Mouse (Mus musculus): ENCODE results near the gene Ntrk3. TPM values are rescaled to one million over a fixed set of nuclear protein-coding genes. Genes with fewer than 3 reads are reported as not detected.

Gene Ntrk3
- polyA plus RNA-seq, 1 experiment from 2014 or later = 2.2 TPM

- no peaks in the 10 kb centered on the region for H3K27me3 ChIP-seq (ENCODE audit: control insufficient read depth, insufficient read depth, low read length)
- no peak overlapping the region for H3K9ac ChIP-seq (ENCODE audit: low read length)
- H3K4me2 ChIP-seq (replicated peaks; ENCODE audit: low read depth) = no peak overlapping the region
- DNase-seq (ENCODE audit: low spot score) (no peak), ATAC-seq (ENCODE audit: low FRiP score, low TSS enrichment) (no peak)
- no peaks in the 10 kb centered on the region for H3K9me3 ChIP-seq (ENCODE audit: control insufficient read depth, low read length)
- no peak overlapping the region for H3K4me3 ChIP-seq (ENCODE audit: low read depth, low read length)
- H3K36me3 ChIP-seq (ENCODE audit: control insufficient read depth, insufficient read depth, low read length) = no peaks in the 10 kb centered on the region
- TF ChIP-seq CTCF (IDR thresholded peaks at IDR 0.05; ENCODE audit: low read depth) (no peak), EP300 (optimal IDR thresholded peaks at IDR 0.05) (no peak)
- H3K27ac ChIP-seq (replicated peaks) = no peak overlapping the region
- H3K4me1 ChIP-seq (replicated peaks; ENCODE audit: control insufficient read depth, insufficient read depth) = no peaks in the 10 kb centered on the region
- WGBS = 51% methylated on average over 9 of the region's 9 CpGs
Observed at GRCm38 (mm10) chr7:78439361-78440120, 298.3 kb downstream of the Ntrk3 start.

DNA sequence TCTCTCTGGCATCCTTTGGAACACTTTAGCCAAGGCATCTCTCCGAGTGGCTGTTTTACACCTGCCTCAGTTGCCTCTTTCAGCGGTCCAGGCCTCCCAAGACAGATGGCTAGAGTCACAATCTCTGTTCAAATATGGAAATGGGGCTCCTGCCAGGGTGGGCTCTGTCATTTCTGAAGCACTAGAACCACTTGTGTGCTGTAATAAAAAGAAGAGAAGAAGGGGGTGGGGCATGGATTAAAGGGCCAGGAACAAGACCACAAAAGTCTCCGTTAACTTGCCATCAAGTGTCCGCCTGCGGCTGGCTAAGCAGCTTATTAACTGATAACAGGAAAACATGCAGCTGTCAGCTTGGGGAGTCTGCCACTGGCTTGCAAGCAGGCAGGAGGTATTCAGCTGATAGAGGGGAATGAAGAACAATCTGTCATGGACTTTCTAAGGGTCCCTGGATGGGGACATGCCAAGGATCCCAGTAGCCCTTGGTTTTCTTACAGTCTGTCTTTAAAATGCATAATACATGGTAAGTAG lies 304.1 kb downstream of the Ntrk3 start:
- ATAC-seq (ENCODE audit: low FRiP score, low TSS enrichment) (no peak), DNase-seq (ENCODE audit: low spot score) (no peak)
- 57% methylated on average over 5 of the region's 5 CpGs for WGBS
- no peak for TF ChIP-seq EP300 (optimal IDR thresholded peaks at IDR 0.05)
- no peak for TF ChIP-seq CTCF (IDR thresholded peaks at IDR 0.05; ENCODE audit: low read depth)
- H3K9ac ChIP-seq (ENCODE audit: low read length) = no peak overlapping the region
- no peaks in the 10 kb centered on the region for H3K9me3 ChIP-seq (ENCODE audit: control insufficient read depth, low read length)
- no peaks in the 10 kb centered on the region for H3K36me3 ChIP-seq (ENCODE audit: control insufficient read depth, insufficient read depth, low read length)
- no peaks in the 10 kb centered on the region for H3K4me1 ChIP-seq (replicated peaks; ENCODE audit: control insufficient read depth, insufficient read depth)
- no peaks in the 10 kb centered on the region for H3K27me3 ChIP-seq (ENCODE audit: control insufficient read depth, insufficient read depth, low read length)
- no peak overlapping the region for H3K4me2 ChIP-seq (replicated peaks; ENCODE audit: low read depth)
- H3K27ac ChIP-seq (replicated peaks) = no peak overlapping the region
- H3K4me3 ChIP-seq (ENCODE audit: low read depth, low read length) = no peak overlapping the region

DNA sequence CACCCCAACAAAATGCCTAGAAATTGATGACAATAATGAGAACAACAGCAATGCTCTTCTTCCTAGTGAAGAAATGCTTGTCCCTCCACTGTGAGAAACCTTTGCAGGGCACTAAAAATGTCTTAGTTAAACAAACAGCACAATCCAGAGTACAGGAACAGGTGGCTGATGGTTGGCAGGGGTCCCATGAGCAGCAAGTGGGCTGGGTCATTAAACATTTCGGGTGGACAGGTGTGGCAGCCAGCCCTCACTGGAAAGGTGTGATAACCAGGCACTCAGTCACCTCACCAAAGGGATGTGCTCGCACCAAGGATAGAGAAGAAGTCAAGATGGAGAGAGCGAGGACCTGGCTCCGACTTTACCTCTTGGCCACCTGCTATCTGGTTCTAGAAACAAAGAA lies 306.2 kb downstream of the Ntrk3 start:
- Histone ChIP-seq H3K36me3 (ENCODE audit: control insufficient read depth, insufficient read depth, low read length) (no peaks in the 10 kb centered on the region), H3K27ac (replicated peaks) (no peak overlapping the region), H3K9ac (ENCODE audit: low read length) (no peak overlapping the region), H3K4me3 (ENCODE audit: low read depth, low read length) (no peak overlapping the region), H3K4me2 (replicated peaks; ENCODE audit: low read depth) (no peak overlapping the region), H3K27me3 (ENCODE audit: control insufficient read depth, insufficient read depth, low read length) (no peaks in the 10 kb centered on the region), H3K9me3 (ENCODE audit: control insufficient read depth, low read length) (no peaks in the 10 kb centered on the region), H3K4me1 (replicated peaks; ENCODE audit: control insufficient read depth, insufficient read depth) (no peaks in the 10 kb centered on the region)
- no peak for ATAC-seq (ENCODE audit: low FRiP score, low TSS enrichment)
- WGBS = 81% methylated on average over 4 of the region's 4 CpGs
- no peak for TF ChIP-seq CTCF (IDR thresholded peaks at IDR 0.05; ENCODE audit: low read depth)
- no peak for TF ChIP-seq EP300 (optimal IDR thresholded peaks at IDR 0.05)
- no peak for DNase-seq (ENCODE audit: low spot score)

GRCm38 (mm10) chr7:78412172-78412571 lies 325.6 kb downstream of the Ntrk3 start:
- H3K9ac ChIP-seq (ENCODE audit: low read length) = no peak overlapping the region
- no peak overlapping the region for H3K4me2 ChIP-seq (replicated peaks; ENCODE audit: low read depth)
- WGBS = 78% methylated on average over 2 of the region's 2 CpGs
- no peaks in the 10 kb centered on the region for H3K4me1 ChIP-seq (replicated peaks; ENCODE audit: control insufficient read depth, insufficient read depth)
- no peaks in the 10 kb centered on the region for H3K9me3 ChIP-seq (ENCODE audit: control insufficient read depth, low read length)
- no peak overlapping the region for H3K27ac ChIP-seq (replicated peaks)
- TF ChIP-seq EP300 (optimal IDR thresholded peaks at IDR 0.05) (no peak), CTCF (IDR thresholded peaks at IDR 0.05; ENCODE audit: low read depth) (no peak)
- DNase-seq (ENCODE audit: low spot score) (no peak), ATAC-seq (ENCODE audit: low FRiP score, low TSS enrichment) (no peak)
- no peaks in the 10 kb centered on the region for H3K27me3 ChIP-seq (ENCODE audit: control insufficient read depth, insufficient read depth, low read length)
- no peaks in the 10 kb centered on the region for H3K36me3 ChIP-seq (ENCODE audit: control insufficient read depth, insufficient read depth, low read length)
- no peak overlapping the region for H3K4me3 ChIP-seq (ENCODE audit: low read depth, low read length)

GRCm38 (mm10) chr7:78409970-78410369 lies 327.8 kb downstream of the Ntrk3 start:
- Histone ChIP-seq H3K4me2 (replicated peaks; ENCODE audit: low read depth) (no peak overlapping the region), H3K9me3 (ENCODE audit: control insufficient read depth, low read length) (no peaks in the 10 kb centered on the region), H3K9ac (ENCODE audit: low read length) (no peak overlapping the region), H3K4me1 (replicated peaks; ENCODE audit: control insufficient read depth, insufficient read depth) (no peaks in the 10 kb centered on the region), H3K27me3 (ENCODE audit: control insufficient read depth, insufficient read depth, low read length) (no peaks in the 10 kb centered on the region), H3K27ac (replicated peaks) (no peak overlapping the region), H3K4me3 (ENCODE audit: low read depth, low read length) (no peak overlapping the region), H3K36me3 (ENCODE audit: control insufficient read depth, insufficient read depth, low read length) (no peaks in the 10 kb centered on the region)
- DNase-seq (ENCODE audit: low spot score) (no peak), ATAC-seq (ENCODE audit: low FRiP score, low TSS enrichment) (no peak)
- TF ChIP-seq CTCF (IDR thresholded peaks at IDR 0.05; ENCODE audit: low read depth) = no peak
- no peak for TF ChIP-seq EP300 (optimal IDR thresholded peaks at IDR 0.05)
- 54% methylated on average over 5 of the region's 5 CpGs for WGBS

- Histone ChIP-seq H3K4me2 (replicated peaks; ENCODE audit: low read depth) (no peak overlapping the region), H3K9me3 (ENCODE audit: control insufficient read depth, low read length) (no peaks in the 10 kb centered on the region), H3K9ac (ENCODE audit: low read length) (no peak overlapping the region), H3K27me3 (ENCODE audit: control insufficient read depth, insufficient read depth, low read length) (no peaks in the 10 kb centered on the region), H3K4me1 (replicated peaks; ENCODE audit: control insufficient read depth, insufficient read depth) (no peaks in the 10 kb centered on the region), H3K27ac (replicated peaks) (no peak overlapping the region), H3K36me3 (ENCODE audit: control insufficient read depth, insufficient read depth, low read length) (no peaks in the 10 kb centered on the region), H3K4me3 (ENCODE audit: low read depth, low read length) (no peak overlapping the region)
- no peak; the same call in 1 of the 2 replicates for ATAC-seq (ENCODE audit: low FRiP score, low TSS enrichment)
- DNase-seq (ENCODE audit: low spot score) = no peak
- no peak for TF ChIP-seq EP300 (optimal IDR thresholded peaks at IDR 0.05)
- TF ChIP-seq CTCF (IDR thresholded peaks at IDR 0.05; ENCODE audit: low read depth) = no peak
- 37% methylated on average over 5 of the region's 5 CpGs for WGBS
Observed at GRCm38 (mm10) chr7:78406641-78407291, 331.0 kb downstream of the Ntrk3 start.
